Mouse (Mus musculus): ENCODE results near the gene Ubap1. TPM values are rescaled to one million over a fixed set of nuclear protein-coding genes. Genes with fewer than 3 reads are reported as not detected.

The Ubap1 gene
- polyA plus RNA-seq, 1 experiment = 55.9 TPM

- no peak for TF ChIP-seq POLR2A (IDR thresholded peaks at IDR 0.05; ENCODE audit: borderline replicate concordance, insufficient read depth, low read length)
- TF ChIP-seq CTCF (IDR thresholded peaks at IDR 0.05; ENCODE audit: borderline replicate concordance, insufficient read depth, low read depth, low read length) = no peak
- no peak overlapping the region for H3K4me3 ChIP-seq (replicated peaks; ENCODE audit: insufficient read depth, low read depth, low read length)
Observed at GRCm38 (mm10) chr4:41401167-41401566, 52.4 kb downstream of the Ubap1 start.

DNA sequence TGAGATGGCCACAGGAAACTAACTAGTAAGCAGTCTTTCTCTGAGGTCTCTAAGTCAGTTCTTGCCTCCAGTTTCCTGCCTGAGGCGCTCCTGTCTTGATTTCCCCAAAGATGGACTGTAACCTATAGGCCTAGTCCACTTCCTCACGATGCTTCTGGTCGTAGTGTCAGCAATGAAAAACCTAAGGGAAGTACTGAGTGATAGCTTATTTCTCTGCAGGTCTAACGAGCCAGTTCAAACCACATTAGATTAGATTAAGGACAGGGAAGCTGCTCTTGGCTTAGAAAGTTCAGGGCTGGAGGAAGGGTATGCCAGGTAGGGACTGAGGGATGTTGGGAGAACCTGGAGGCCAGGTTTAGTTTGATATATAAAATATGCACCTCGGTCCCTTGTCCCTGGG, 52.8 kb downstream of the Ubap1 start:
- DNase-seq = no peak
- no peak overlapping the region for H3K27ac ChIP-seq (ENCODE audit: insufficient read depth, low read length)
- no peaks in the 10 kb centered on the region for H3K4me1 ChIP-seq (ENCODE audit: control insufficient read depth, insufficient read depth, low read length)
- no peak overlapping the region for H3K4me3 ChIP-seq (replicated peaks; ENCODE audit: insufficient read depth, low read depth, low read length)
- TF ChIP-seq POLR2A (IDR thresholded peaks at IDR 0.05; ENCODE audit: borderline replicate concordance, insufficient read depth, low read length) = no peak
- no peak for TF ChIP-seq CTCF (IDR thresholded peaks at IDR 0.05; ENCODE audit: borderline replicate concordance, insufficient read depth, low read depth, low read length)
- 97% methylated on average over 5 of the region's 5 CpGs for WGBS
- H3K27me3 ChIP-seq (ENCODE audit: control insufficient read depth, insufficient read depth, low read length) = no peaks in the 10 kb centered on the region

More at GRCm38 (mm10) chr4:41401167-41401566, 52.4 kb downstream of the Ubap1 start:
- Histone ChIP-seq H3K4me1 (ENCODE audit: control insufficient read depth, insufficient read depth, low read length) (no peaks in the 10 kb centered on the region), H3K27ac (ENCODE audit: insufficient read depth, low read length) (no peak overlapping the region), H3K27me3 (ENCODE audit: control insufficient read depth, insufficient read depth, low read length) (no peaks in the 10 kb centered on the region)
- DNase-seq = no peak

- Histone ChIP-seq H3K27me3 (ENCODE audit: control insufficient read depth, insufficient read depth, low read length) (no peaks in the 10 kb centered on the region), H3K4me3 (replicated peaks; ENCODE audit: insufficient read depth, low read depth, low read length) (no peak overlapping the region), H3K4me1 (ENCODE audit: control insufficient read depth, insufficient read depth, low read length) (no peaks in the 10 kb centered on the region), H3K27ac (ENCODE audit: insufficient read depth, low read length) (no peak overlapping the region)
- TF ChIP-seq POLR2A (IDR thresholded peaks at IDR 0.05; ENCODE audit: borderline replicate concordance, insufficient read depth, low read length) (no peak), CTCF (IDR thresholded peaks at IDR 0.05; ENCODE audit: borderline replicate concordance, insufficient read depth, low read depth, low read length) (no peak)
- no peak for DNase-seq
- WGBS = 95% methylated on average over 9 of the region's 9 CpGs
Observed at GRCm38 (mm10) chr4:41406597-41406996, 57.8 kb downstream of the Ubap1 start.

DNA sequence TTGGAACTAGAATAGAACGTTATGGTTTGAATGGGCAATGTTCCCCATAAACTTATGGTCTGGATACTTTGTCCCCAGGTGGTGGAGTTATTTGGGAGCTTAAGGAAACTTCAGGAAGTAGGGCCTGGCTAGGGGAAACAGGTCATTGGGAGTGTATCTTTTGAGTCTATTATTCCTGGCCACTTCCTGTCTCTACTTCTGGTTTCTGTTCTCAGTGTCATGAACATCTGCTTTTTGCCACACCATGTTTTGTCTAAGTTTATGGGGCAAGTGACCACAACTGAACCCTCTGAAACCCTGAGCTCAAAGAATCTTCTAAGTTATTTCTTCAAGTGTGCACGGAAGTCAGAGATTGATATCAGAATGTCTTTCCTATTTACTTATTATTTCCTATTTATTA, 58.6 kb downstream of the Ubap1 start:
- WGBS = 93% methylated on average over 2 of the region's 2 CpGs
- no peak overlapping the region for H3K4me3 ChIP-seq (replicated peaks; ENCODE audit: insufficient read depth, low read depth, low read length)
- TF ChIP-seq POLR2A (IDR thresholded peaks at IDR 0.05; ENCODE audit: borderline replicate concordance, insufficient read depth, low read length) (no peak), CTCF (IDR thresholded peaks at IDR 0.05; ENCODE audit: borderline replicate concordance, insufficient read depth, low read depth, low read length) (no peak)
- H3K27me3 ChIP-seq (ENCODE audit: control insufficient read depth, insufficient read depth, low read length) = no peaks in the 10 kb centered on the region
- no peaks in the 10 kb centered on the region for H3K4me1 ChIP-seq (ENCODE audit: control insufficient read depth, insufficient read depth, low read length)
- DNase-seq = no peak
- H3K27ac ChIP-seq (ENCODE audit: insufficient read depth, low read length) = no peak overlapping the region

DNA sequence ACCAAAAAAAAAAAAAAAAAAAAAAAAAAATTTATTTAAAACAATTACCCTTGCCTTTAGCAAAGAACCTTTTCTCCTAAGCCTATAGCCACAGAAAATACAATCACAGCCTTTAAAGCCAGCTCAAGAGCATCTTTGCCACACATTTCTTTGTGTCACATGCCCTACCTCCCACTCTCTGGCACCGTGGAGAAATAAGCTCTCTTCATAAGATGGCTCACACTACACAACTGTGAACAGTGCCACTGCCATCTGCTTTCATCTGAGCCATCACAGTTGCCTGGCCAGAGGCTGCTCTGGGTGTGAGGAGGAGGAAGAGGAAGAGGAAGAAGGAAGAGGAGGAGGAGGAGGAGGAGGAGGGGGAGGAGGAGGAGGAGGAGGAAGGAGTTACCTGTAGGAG, 60.5 kb downstream of the Ubap1 start:
- 63% methylated on average over 1 of the region's 1 CpGs for WGBS
- no peak for DNase-seq
- Histone ChIP-seq H3K27me3 (ENCODE audit: control insufficient read depth, insufficient read depth, low read length) (no peaks in the 10 kb centered on the region), H3K4me1 (ENCODE audit: control insufficient read depth, insufficient read depth, low read length) (no peaks in the 10 kb centered on the region), H3K4me3 (replicated peaks; ENCODE audit: insufficient read depth, low read depth, low read length) (no peak overlapping the region), H3K27ac (ENCODE audit: insufficient read depth, low read length) (no peak overlapping the region)
- TF ChIP-seq POLR2A (IDR thresholded peaks at IDR 0.05; ENCODE audit: borderline replicate concordance, insufficient read depth, low read length) (no peak), CTCF (IDR thresholded peaks at IDR 0.05; ENCODE audit: borderline replicate concordance, insufficient read depth, low read depth, low read length) (no peak)

GRCm38 (mm10) chr4:41416966-41417365, 68.2 kb downstream of the Ubap1 start:
- no peaks in the 10 kb centered on the region for H3K4me1 ChIP-seq (ENCODE audit: control insufficient read depth, insufficient read depth, low read length)
- no peak overlapping the region for H3K27ac ChIP-seq (ENCODE audit: insufficient read depth, low read length)
- no peak overlapping the region for H3K4me3 ChIP-seq (replicated peaks; ENCODE audit: insufficient read depth, low read depth, low read length)
- DNase-seq = no peak
- H3K27me3 ChIP-seq (ENCODE audit: control insufficient read depth, insufficient read depth, low read length) = no peaks in the 10 kb centered on the region
- TF ChIP-seq CTCF (IDR thresholded peaks at IDR 0.05; ENCODE audit: borderline replicate concordance, insufficient read depth, low read depth, low read length) (no peak), POLR2A (IDR thresholded peaks at IDR 0.05; ENCODE audit: borderline replicate concordance, insufficient read depth, low read length) (no peak)

DNA sequence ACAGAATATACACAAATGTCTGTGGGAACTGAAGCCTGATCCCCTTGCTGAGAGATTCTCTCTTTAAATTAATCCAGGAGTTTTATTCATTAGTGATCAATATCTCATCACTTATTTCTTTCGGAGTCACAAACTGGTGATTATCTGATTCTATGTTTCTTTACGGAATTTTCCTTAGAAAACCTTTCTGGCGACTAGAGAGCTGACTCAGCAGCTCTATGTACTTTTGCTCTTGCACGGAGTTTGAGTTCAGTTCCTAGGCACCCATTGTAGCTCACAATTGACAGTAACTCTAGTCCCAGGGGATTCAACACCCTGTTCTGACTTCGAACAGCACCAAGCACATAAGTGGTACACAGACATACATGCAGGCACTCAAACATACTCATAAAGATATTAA, 90.1 kb downstream of the Ubap1 start:
- H3K27me3 ChIP-seq (ENCODE audit: control insufficient read depth, insufficient read depth, low read length) = no peaks in the 10 kb centered on the region
- WGBS = 93% methylated on average over 5 of the region's 5 CpGs
- H3K4me1 ChIP-seq (ENCODE audit: control insufficient read depth, insufficient read depth, low read length) = no peaks in the 10 kb centered on the region
- H3K27ac ChIP-seq (ENCODE audit: insufficient read depth, low read length) = no peak overlapping the region
- no peak for DNase-seq
- H3K4me3 ChIP-seq (replicated peaks; ENCODE audit: insufficient read depth, low read depth, low read length) = no peak overlapping the region
- no peak for TF ChIP-seq POLR2A (IDR thresholded peaks at IDR 0.05; ENCODE audit: borderline replicate concordance, insufficient read depth, low read length)

Other genes starting within 250 kb of the Ubap1 start
- gene Nol6, start 224.5 kb upstream of the Ubap1 start, polyA plus RNA-seq (2012; rRNA removed) = 61.2 and 63.6 TPM in 2 replicates
- 109 and 135 TPM in 2 replicates for gene Ube2r2, start 213.3 kb upstream of the Ubap1 start, polyA plus RNA-seq (2012; rRNA removed)
- gene Ubap2, start 73.9 kb upstream of the Ubap1 start, polyA plus RNA-seq (2012; rRNA removed) = 27.4 and 30.8 TPM in 2 replicates
- 39.7 and 40.4 TPM in 2 replicates for gene Dcaf12, start 34.1 kb upstream of the Ubap1 start, polyA plus RNA-seq (2012; rRNA removed)
- 0.39 and 0.57 TPM in 2 replicates for gene Kif24, start 115.9 kb downstream of the Ubap1 start, polyA plus RNA-seq (2012; rRNA removed)
- gene Nudt2, start 116.2 kb downstream of the Ubap1 start, polyA plus RNA-seq (2012; rRNA removed) = 47.7 and 47.9 TPM in 2 replicates
- 18.6 and 19.9 TPM in 2 replicates for gene AI464131, start 154.1 kb downstream of the Ubap1 start, polyA plus RNA-seq (2012; rRNA removed)
- gene 1110017D15Rik, start 168.3 kb downstream of the Ubap1 start, polyA plus RNA-seq (2012; rRNA removed) = 4.3 and 6.4 TPM in 2 replicates
- gene Fam219a, start 220.5 kb downstream of the Ubap1 start, polyA plus RNA-seq (2012; rRNA removed) = 137 and 147 TPM in 2 replicates
- 8.1 and 9.3 TPM in 2 replicates for gene Dnaic1, start 220.8 kb downstream of the Ubap1 start, polyA plus RNA-seq (2012; rRNA removed)

All from cerebellum, adult 2 months (tissue).